Mouse (Mus musculus) heart, embryonic 12.5 days (tissue): ENCODE measurements around the gene Dctn3. TPM values are rescaled to one million over a fixed set of nuclear protein-coding genes. Genes with fewer than 3 reads are reported as not detected.
"Not testable (repeated sequence)": the region's sequence is repeated elsewhere in the genome, so short reads cannot be mapped to it uniquely, and the experiment has no call there.

Source experiments
- ATAC-seq: fragments of 200-750 bp; cut with Nextera tagmentation; 2 replicates; pipeline ENCODE4 v1.8.0; 2017; ENCODE audit warnings: moderate TSS enrichment, moderate library complexity; ENCODE audit not compliant: insufficient number of reproducible peaks, low FRiP score
- H3K27ac ChIP-seq: fragments of 300-500 bp; sonication (generic); 2 replicates; pipeline ENCODE4 v1.5.1; 2016; ENCODE audit warnings: mild to moderate bottlenecking, moderate library complexity; ENCODE audit not compliant: poor library complexity, severe bottlenecking
- H3K27me3 ChIP-seq: fragments of 300-500 bp; sonication (generic); replicated peaks from 2 replicates; pipeline ENCODE4 v1.6.1; 2016; ENCODE audit warnings: mild to moderate bottlenecking, moderate library complexity
- H3K36me3 ChIP-seq: fragments of 300-500 bp; sonication (generic); 2 replicates; pipeline ENCODE4 v1.6.1; 2016; ENCODE audit warnings: mild to moderate bottlenecking, moderate library complexity
- H3K4me1 ChIP-seq: fragments of 300-500 bp; sonication (generic); replicated peaks from 2 replicates; pipeline ENCODE4 v1.6.1; 2016; ENCODE audit warnings: mild to moderate bottlenecking
- H3K4me2 ChIP-seq: fragments of 300-500 bp; sonication (generic); 2 replicates; pipeline ENCODE4 v1.6.1; 2016; ENCODE audit warnings: mild to moderate bottlenecking, moderate library complexity
- H3K4me3 ChIP-seq: fragments of 300-500 bp; sonication (generic); 2 replicates; pipeline ENCODE4 v1.5.1; 2016; ENCODE audit warnings: mild to moderate bottlenecking
- H3K9ac ChIP-seq: fragments of 300-500 bp; sonication (generic); 2 replicates; pipeline ENCODE4 v1.6.1; 2016; ENCODE audit warnings: mild to moderate bottlenecking, moderate library complexity
- H3K9me3 ChIP-seq: fragments of 300-500 bp; sonication (generic); replicated peaks from 2 replicates; pipeline ENCODE4 v1.6.1; 2016; ENCODE audit warnings: mild to moderate bottlenecking, moderate library complexity
- WGBS: fragments of 180-500 bp; shearing (Covaris S2); methylation state at CpG from one replicate; pipeline ENCODE4 v1.1.7; 2016; 5-methylcytosine and 5-hydroxymethylcytosine counted together
- polyA plus RNA-seq: library from polyadenylated mRNA; unstranded; fragments of >200 nt; fragmentation: Nextera tagmentation; extraction: Ambion mirVana; gene quantifications from 2 replicates; pipeline ENCODE4 v1.2.1, GENCODE M21; 2016

Dctn3 gene
- 113 and 118 TPM in 2 replicates for polyA plus RNA-seq

DNA sequence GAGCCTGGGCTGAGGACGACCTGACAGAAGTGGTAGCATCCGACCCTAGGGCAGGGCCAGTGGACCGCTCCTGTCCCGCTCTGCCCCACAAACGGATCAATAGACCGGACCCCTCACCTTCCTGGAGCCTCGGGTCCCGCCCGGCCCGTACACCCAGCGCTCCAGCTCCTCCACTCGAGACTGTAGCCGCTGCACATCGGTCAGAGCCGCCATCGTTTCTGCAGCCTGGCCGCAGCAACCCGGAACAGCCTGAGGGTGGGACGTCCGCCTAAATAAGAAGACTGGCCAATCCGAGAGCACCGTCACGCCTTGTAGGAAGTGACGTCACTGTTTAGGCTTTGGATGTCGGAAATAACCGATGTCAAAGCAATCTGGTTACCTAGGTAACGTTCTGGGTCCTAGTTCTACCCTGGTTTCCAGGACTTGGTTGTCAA, at the start of gene Dctn3:
Gene Dctn3, minus strand, starts transcription at position 253 of the 434 bp plus-strand sequence.
- Histone ChIP-seq H3K27me3 (peaks cover 44% of the 10 kb centered on the region), H3K4me1 (peaks cover 16% of the 10 kb centered on the region), H3K4me2 (peak within 1 kb of the TSS; percentile 84), H3K4me3 (peak within 1 kb of the TSS; percentile 78), H3K27ac (no peak within 1 kb of the TSS), H3K36me3 (peaks cover 27% of the 10 kb centered on the region), H3K9me3 (no peaks in the 10 kb centered on the region), H3K9ac (peak within 1 kb of the TSS; percentile 85)
- peak; percentile 95 for ATAC-seq
- WGBS = under 1% methylated on average over 27 of the region's 27 CpGs

DNA sequence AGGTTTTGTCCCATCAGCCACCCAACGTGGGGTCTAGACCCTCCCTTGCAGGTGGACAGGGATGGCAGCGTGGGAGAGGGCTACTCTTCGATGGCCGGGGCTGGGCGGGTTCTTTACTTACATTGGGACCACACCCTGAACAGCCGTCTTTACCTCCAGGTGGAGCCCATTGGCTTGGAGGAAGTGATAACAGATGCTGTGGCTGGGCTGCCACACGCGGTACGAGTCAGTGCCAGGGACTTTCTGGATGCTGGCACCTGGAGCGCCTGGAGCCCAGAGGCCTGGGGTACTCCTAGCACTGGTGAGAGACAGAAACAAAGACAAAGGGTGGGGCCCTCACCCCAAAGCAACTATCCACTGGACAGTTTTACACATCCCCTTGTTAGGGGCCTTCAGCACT, 44.3 kb upstream of the Dctn3 start:
- H3K27ac ChIP-seq, ATAC-seq: not testable (repeated sequence)
- WGBS = 76% methylated on average over 10 of the region's 10 CpGs

DNA sequence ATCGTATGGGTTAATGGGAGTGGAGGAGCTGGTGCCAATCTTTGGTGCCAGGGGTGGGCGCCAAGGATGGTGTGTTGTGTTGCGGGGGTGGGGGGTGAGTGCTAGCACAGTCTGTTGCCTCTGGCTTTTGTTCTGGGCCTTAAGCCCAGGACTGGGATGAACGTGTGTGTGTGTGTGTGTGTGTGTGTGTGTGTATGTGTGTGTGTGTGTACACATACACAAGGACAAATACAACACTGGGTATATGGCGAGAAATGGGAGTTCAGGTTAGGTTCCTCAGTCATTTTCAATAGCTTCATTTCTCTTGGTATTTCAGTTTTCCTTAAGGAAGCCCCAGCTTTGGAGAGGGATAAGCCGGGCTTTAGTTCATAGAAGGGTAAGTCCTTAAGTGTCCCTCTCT, 40.2 kb upstream of the Dctn3 start:
- H3K27ac ChIP-seq = peak overlapping the region; percentile 97; the same call in 1 of the 2 replicates
- peak overlapping the region; percentile 81 for H3K4me2 ChIP-seq
- H3K9ac ChIP-seq = 0 out of 2 replicates have a peak overlapping the region, but pooled peaks have one; percentile 67
- 69% methylated on average over 5 of the region's 6 CpGs for WGBS
- ATAC-seq, H3K9me3 ChIP-seq, H3K4me3 ChIP-seq, H3K27me3 ChIP-seq: not testable (repeated sequence)
- peaks cover 38% of the 10 kb centered on the region for H3K4me1 ChIP-seq
- H3K36me3 ChIP-seq = peaks cover 35% of the 10 kb centered on the region

More for the DNA sequence above, 44.3 kb upstream of the Dctn3 start:
- not testable (repeated sequence) for H3K4me3 ChIP-seq, H3K27me3 ChIP-seq, H3K4me1 ChIP-seq, H3K9ac ChIP-seq, H3K4me2 ChIP-seq, H3K9me3 ChIP-seq
- H3K36me3 ChIP-seq = peaks cover 35% of the 10 kb centered on the region

DNA sequence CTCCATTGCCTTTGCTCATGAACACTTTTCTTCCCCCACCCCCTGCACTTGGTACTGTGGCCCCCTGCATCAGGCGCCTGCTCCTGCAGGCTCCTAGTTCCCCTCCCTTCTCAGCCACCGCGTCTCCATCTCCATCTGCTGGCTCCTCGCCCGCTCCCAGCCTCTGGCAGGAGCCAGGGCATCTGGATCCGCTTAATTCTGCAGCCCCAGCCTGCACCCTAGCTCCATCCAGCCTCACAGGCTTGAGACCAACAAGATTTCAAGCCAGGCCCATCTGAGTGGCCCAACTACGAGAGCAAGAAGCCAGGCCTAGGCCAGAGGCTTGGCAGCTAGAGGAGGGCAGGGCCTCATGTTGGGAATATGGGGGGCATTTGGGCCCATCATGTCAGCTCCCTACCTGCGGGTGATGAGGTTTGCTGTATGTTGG, 39.7 kb upstream of the Dctn3 start:
- not testable (repeated sequence) for H3K27me3 ChIP-seq, H3K9me3 ChIP-seq, ATAC-seq
- WGBS = 30% methylated on average over 8 of the region's 8 CpGs
- Histone ChIP-seq H3K4me2 (peak overlapping the region; percentile 81), H3K4me1 (peaks cover 38% of the 10 kb centered on the region), H3K36me3 (peaks cover 34% of the 10 kb centered on the region), H3K9ac (peak overlapping the region; percentile 67), H3K4me3 (peak overlapping the region; percentile 49), H3K27ac (peak overlapping the region; percentile 97)

DNA sequence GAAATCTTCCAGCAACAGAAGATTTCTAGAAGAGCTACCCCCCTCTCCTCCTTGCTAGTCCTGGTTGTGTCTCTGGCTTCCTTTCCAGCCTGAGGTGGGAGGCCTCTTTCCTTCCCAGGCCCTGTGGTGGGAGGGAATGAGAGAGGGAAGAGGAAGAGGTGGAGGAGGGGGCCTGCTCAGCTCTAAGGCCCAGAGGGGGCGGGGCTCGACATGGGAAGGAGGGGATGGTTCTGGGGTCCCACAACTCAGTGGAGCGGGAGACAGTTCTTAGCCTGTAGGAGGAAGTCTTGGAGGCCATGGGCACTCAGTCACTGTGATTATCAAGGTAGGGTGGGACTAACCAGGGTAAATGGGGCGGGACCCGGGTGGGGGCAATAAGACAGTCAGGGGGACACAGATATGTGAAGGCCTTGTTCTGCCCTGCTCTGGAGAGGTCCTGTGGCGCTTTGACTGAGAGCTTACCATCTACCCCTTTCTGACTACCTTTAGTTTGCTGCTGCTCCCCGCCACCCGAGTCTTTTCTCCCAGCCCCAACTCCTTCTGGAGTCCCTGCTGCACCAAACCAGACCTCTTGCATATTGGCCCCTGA, 39.2 kb upstream of the Dctn3 start:
- ATAC-seq = peak; percentile 68
- Histone ChIP-seq H3K4me1 (peaks cover 38% of the 10 kb centered on the region), H3K27me3 (no peaks in the 10 kb centered on the region), H3K4me3 (peak overlapping the region; percentile 49), H3K4me2 (peak overlapping the region; percentile 81), H3K9ac (peak overlapping the region; percentile 67), H3K36me3 (peaks cover 34% of the 10 kb centered on the region), H3K27ac (peak overlapping the region; percentile 97), H3K9me3 (no peaks in the 10 kb centered on the region)
- 20% methylated on average over 8 of the region's 8 CpGs for WGBS

DNA sequence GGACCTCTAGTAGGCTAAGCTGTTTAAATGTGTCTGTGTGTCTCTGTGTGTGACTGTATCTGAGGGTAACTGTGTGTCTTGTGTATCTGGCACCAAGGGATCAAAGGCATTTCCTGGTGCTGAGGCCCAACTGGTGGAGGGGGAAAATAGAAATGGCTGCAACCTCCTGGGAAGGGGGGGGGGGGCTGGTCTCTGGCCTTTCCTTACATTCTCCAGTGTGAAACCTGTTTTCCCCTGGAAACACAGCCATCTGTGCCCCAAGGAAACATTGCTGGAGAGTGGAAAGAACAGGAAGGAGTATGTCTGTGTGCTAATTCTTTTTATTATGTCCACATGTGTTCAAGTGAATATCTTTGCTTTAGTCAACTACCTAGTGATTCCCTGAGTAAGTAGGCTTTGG, 38.7 kb upstream of the Dctn3 start:
- peak overlapping the region; percentile 67 for H3K9ac ChIP-seq
- H3K27ac ChIP-seq = peak overlapping the region; percentile 97
- H3K4me2 ChIP-seq = peak overlapping the region; percentile 81
- peaks cover 33% of the 10 kb centered on the region for H3K36me3 ChIP-seq
- no peaks in the 10 kb centered on the region for H3K9me3 ChIP-seq
- peaks cover 41% of the 10 kb centered on the region for H3K4me1 ChIP-seq
- no peak for ATAC-seq
- H3K27me3 ChIP-seq = no peaks in the 10 kb centered on the region
- H3K4me3 ChIP-seq = peak overlapping the region; percentile 49

DNA sequence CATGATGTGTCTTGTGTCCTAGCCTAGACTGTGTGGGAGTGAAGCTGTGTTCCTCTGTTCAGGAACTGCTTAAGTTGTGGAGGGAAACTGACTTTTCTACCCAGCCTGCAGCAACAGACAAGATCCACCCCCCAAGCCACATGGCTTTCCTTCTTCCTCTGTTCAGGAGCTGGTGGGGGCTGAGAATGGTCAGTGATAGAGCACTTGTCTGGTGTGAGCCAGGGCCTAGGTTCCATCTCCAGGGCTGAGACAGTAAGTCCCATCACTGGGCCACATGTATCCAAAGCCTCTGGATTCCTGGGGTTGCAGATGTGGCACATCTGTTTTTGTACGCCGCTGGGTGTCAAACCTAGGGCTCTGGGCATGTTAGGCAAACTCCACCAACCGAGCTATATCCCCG, 37.9 kb upstream of the Dctn3 start:
- WGBS = 66% methylated on average over 4 of the region's 4 CpGs
- Histone ChIP-seq H3K4me3 (peak overlapping the region; percentile 49), H3K9ac (peak overlapping the region; percentile 67), H3K9me3 (no peaks in the 10 kb centered on the region), H3K4me1 (peaks cover 47% of the 10 kb centered on the region), H3K27me3 (no peaks in the 10 kb centered on the region), H3K36me3 (peaks cover 27% of the 10 kb centered on the region), H3K4me2 (peak overlapping the region; percentile 81), H3K27ac (peak overlapping the region; percentile 97)
- ATAC-seq = no peak

DNA sequence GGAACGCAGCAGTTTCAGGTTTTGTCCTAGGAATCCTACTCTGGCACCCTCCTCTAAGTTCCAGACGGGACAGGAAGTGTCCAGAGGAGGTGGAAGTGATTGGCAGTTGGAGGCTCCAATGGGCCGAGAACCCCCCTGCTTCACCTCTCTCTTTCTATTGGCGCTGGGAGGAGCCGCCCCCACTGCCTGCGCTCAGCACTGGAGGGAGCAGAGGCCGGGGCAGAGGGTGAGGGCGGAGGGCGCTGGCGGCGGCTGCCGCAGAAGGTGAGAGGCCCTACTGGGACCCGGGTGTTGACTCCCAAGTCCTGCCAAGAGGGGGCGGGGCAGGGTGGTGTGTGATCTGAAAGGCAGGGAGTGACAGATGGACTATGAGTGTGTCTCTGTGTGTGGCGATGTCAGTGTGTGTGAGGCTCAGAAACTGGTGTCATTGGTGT, 37.3 kb upstream of the Dctn3 start:
- H3K9me3 ChIP-seq = no peaks in the 10 kb centered on the region
- H3K4me2 ChIP-seq = peak overlapping the region; percentile 81
- H3K27me3 ChIP-seq = no peaks in the 10 kb centered on the region
- H3K9ac ChIP-seq = peak overlapping the region; percentile 67
- H3K4me3 ChIP-seq = peak overlapping the region; percentile 49
- H3K27ac ChIP-seq = peak overlapping the region; percentile 97
- peaks cover 47% of the 10 kb centered on the region for H3K4me1 ChIP-seq
- ATAC-seq = peak; percentile 91
- H3K36me3 ChIP-seq = peaks cover 22% of the 10 kb centered on the region
- 1% methylated on average over 15 of the region's 15 CpGs for WGBS

DNA sequence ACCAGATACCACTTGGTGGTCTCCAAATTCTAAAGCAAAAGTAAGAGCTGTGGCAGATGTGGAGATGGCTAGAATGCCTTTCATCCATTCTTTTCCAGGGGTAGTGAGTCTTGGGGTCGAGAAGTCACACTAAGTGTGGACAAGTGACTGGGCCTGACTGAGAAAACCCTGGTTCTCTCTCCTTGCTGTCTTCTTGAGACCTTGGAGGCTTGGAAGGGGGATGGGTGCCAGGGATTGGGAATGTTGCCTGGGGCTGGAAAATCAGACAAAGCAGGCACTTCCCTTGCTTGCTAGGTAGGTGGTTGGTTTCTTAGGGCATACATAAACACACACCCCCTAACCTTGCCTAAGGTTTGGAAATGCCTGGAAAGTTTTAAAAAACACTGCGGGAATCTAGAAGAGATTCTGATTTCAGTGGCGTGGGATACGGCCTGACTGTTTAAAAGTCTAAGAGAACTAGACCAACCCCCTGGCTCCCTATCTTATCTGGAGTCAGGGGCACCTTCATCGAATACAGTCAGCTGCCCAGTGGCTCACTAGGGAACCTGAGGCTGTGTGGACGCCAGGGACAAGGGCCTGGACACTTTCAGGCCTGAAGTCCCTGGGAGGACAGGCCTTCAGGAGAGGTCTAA, 36.8 kb upstream of the Dctn3 start:
- peaks cover 22% of the 10 kb centered on the region for H3K36me3 ChIP-seq
- 12% methylated on average over 6 of the region's 6 CpGs for WGBS
- peaks cover 50% of the 10 kb centered on the region for H3K4me1 ChIP-seq
- peak overlapping the region; percentile 67 for H3K9ac ChIP-seq
- no peaks in the 10 kb centered on the region for H3K27me3 ChIP-seq
- peak overlapping the region; percentile 49 for H3K4me3 ChIP-seq
- H3K4me2 ChIP-seq = peak overlapping the region; percentile 81
- peak overlapping the region; percentile 97 for H3K27ac ChIP-seq
- peak; percentile 5 for ATAC-seq
- H3K9me3 ChIP-seq = no peaks in the 10 kb centered on the region

DNA sequence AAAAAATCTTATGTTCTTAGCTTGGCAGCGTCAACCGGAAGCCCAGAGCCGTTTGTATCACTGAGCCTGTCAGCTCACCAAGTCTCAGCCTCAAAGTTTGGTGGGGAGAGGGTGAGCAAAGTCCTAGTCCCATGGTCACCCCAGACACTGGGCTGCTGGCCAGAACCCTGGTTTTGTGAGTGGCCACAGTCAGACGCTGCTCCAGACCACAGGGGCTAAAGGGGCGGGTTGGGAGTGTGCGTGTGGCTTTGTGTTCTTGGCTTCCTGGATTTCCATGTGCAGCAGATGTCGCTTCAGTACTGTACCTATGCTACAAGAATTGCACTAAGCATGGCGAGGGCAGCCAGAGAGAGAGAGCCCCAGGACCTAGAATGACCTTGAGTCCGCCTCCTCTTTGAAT, 36.2 kb upstream of the Dctn3 start:
- no peaks in the 10 kb centered on the region for H3K27me3 ChIP-seq
- peak overlapping the region; percentile 97 for H3K27ac ChIP-seq
- H3K9ac ChIP-seq = peak overlapping the region; percentile 67; the same call in 1 of the 2 replicates
- 64% methylated on average over 9 of the region's 9 CpGs for WGBS
- no peak overlapping the region for H3K4me3 ChIP-seq
- peak overlapping the region; percentile 81 for H3K4me2 ChIP-seq
- peaks cover 53% of the 10 kb centered on the region for H3K4me1 ChIP-seq
- ATAC-seq = no peak
- H3K9me3 ChIP-seq = no peaks in the 10 kb centered on the region
- H3K36me3 ChIP-seq = peaks cover 22% of the 10 kb centered on the region

DNA sequence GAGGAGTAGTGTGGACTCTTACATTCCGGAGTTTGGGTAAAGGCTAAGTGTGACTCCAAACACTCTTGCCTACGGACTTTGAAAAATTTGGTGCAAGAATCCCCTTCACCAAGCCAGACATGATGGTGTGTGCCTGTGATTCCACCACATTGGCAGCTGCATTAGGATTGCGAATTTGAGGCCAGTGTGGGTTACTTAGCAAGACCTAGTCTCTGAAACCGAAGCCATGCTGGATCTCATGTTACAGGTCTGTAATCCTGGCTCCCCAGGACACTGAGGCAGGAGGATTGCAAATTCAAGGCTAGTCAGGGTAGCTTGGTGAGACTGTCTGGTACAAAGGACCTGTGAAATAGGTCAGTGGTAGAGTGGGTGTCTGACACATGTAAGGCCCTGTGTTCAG, 35.7 kb upstream of the Dctn3 start:
- WGBS = 85% methylated on average over 4 of the region's 4 CpGs
- no peaks in the 10 kb centered on the region for H3K9me3 ChIP-seq
- 0 out of 2 replicates have a peak overlapping the region, but pooled peaks have one; percentile 67 for H3K9ac ChIP-seq
- H3K27me3 ChIP-seq = no peaks in the 10 kb centered on the region
- peaks cover 22% of the 10 kb centered on the region for H3K36me3 ChIP-seq
- H3K27ac ChIP-seq = 0 out of 2 replicates have a peak overlapping the region, but pooled peaks have one; percentile 97
- no peak overlapping the region for H3K4me2 ChIP-seq
- H3K4me3 ChIP-seq = no peak overlapping the region
- H3K4me1 ChIP-seq = peaks cover 53% of the 10 kb centered on the region
- no peak for ATAC-seq
